Mouse (Mus musculus): ENCODE measurements at regions not wholly inside any gene's neighbourhood (a gene's known extent, or its start where the extent isn't known, plus 50 kb on each side); places are given as distances from the start of the nearest gene placed in this dataset.

GRCm38 (mm10) chr10:21483373-21483772, 106.3 kb downstream of the Aldh8a1 start:
- no peak for DNase-seq

- DNase-seq: no peak
These were observed 104.5 kb upstream of the 1700020N01Rik start for GRCm38 (mm10) chr10:21488374-21488930.

- DNase-seq: no peak
These were observed 102.0 kb upstream of the 1700020N01Rik start for GRCm38 (mm10) chr10:21490910-21491309.

GRCm38 (mm10) chr10:21492254-21492894, 100.6 kb upstream of the 1700020N01Rik start:
- DNase-seq: no peak

GRCm38 (mm10) chr10:21494536-21494935, 98.4 kb upstream of the 1700020N01Rik start:
- DNase-seq: no peak

GRCm38 (mm10) chr10:21497110-21497509, 95.8 kb upstream of the 1700020N01Rik start:
- DNase-seq: no peak

- DNase-seq: no peak
These were observed 94.8 kb upstream of the 1700020N01Rik start for GRCm38 (mm10) chr10:21498143-21498542.

GRCm38 (mm10) chr10:21501658-21502057, 91.3 kb upstream of the 1700020N01Rik start:
- DNase-seq: no peak

GRCm38 (mm10) chr10:21504431-21504830, 88.5 kb upstream of the 1700020N01Rik start:
- peak; percentile 70 for DNase-seq

- no peak for DNase-seq
These were observed 81.6 kb upstream of the 1700020N01Rik start for GRCm38 (mm10) chr10:21511386-21511785.

GRCm38 (mm10) chr10:21512486-21512885, 80.5 kb upstream of the 1700020N01Rik start:
- no peak for DNase-seq

GRCm38 (mm10) chr10:21517721-21518120, 75.2 kb upstream of the 1700020N01Rik start:
- no peak for DNase-seq

- no peak for DNase-seq
These were observed 72.1 kb upstream of the 1700020N01Rik start for GRCm38 (mm10) chr10:21520854-21521253.

GRCm38 (mm10) chr10:21525555-21525954, 67.4 kb upstream of the 1700020N01Rik start:
- no peak for DNase-seq

- no peak for DNase-seq
These were observed 64.5 kb upstream of the 1700020N01Rik start for GRCm38 (mm10) chr10:21528396-21528795.

GRCm38 (mm10) chr10:21529098-21529749, 63.7 kb upstream of the 1700020N01Rik start:
- peak; percentile 56 for DNase-seq

- no peak for DNase-seq
These were observed 60.8 kb upstream of the 1700020N01Rik start for GRCm38 (mm10) chr10:21532142-21532541.

GRCm38 (mm10) chr10:21535631-21536030, 57.3 kb upstream of the 1700020N01Rik start:
- DNase-seq: no peak

GRCm38 (mm10) chr10:21538481-21538880, 54.5 kb upstream of the 1700020N01Rik start:
- DNase-seq: no peak
